Mouse (Mus musculus): ENCODE results near the gene Defb22. TPM values are rescaled to one million over a fixed set of nuclear protein-coding genes. Genes with fewer than 3 reads are reported as not detected.

The Defb22 gene
- polyA plus RNA-seq (2012; ENCODE audit: low replicate concordance): not detected in 2 replicates

GRCm38 (mm10) chr2:152490038-152490437, at the start of gene Defb22:
TSS of gene Defb22 (minus strand) at chr2:152490138.

GRCm38 (mm10) chr2:152517981-152518380, 28.0 kb upstream of the Defb22 start, which contains the start of gene Defb28:
TSS of gene Defb28 (plus strand) at chr2:152518255.

GRCm38 (mm10) chr2:152511592-152511991, 21.7 kb upstream of the Defb22 start, which contains the start of gene Defb26:
TSS of gene Defb26 (minus strand) at chr2:152511692.

GRCm38 (mm10) chr2:152476763-152477162, 13.2 kb downstream of the Defb22 start, which contains the start of gene Defb20:
TSS of gene Defb20 (plus strand) at chr2:152477063.

GRCm38 (mm10) chr2:152464570-152465150, 25.3 kb downstream of the Defb22 start, which contains the start of gene Defb23:
TSS of gene Defb23 (minus strand) at chr2:152464620.

Other genes with a start within 250 kb of the Defb22 start
- 26.7 and 28.4 TPM in 2 replicates for gene Tbc1d20, start 196.3 kb downstream of the Defb22 start, polyA plus RNA-seq (2012; ENCODE audit: low replicate concordance)
- gene Rbck1, start 157.5 kb downstream of the Defb22 start, polyA plus RNA-seq (2012; ENCODE audit: low replicate concordance): 241 and 403 TPM in 2 replicates
- gene Trib3, start 146.1 kb downstream of the Defb22 start, polyA plus RNA-seq (2012; ENCODE audit: low replicate concordance): 2.7 and 3.6 TPM in 2 replicates
- not detected in 2 replicates for gene Nrsn2, start 113.5 kb downstream of the Defb22 start, polyA plus RNA-seq (2012; ENCODE audit: low replicate concordance)
- gene Sox12, start 92.1 kb downstream of the Defb22 start, polyA plus RNA-seq (2012; ENCODE audit: low replicate concordance): 9.1 and 13.9 TPM in 2 replicates
- gene Zcchc3, start 75.1 kb downstream of the Defb22 start, polyA plus RNA-seq (2012; ENCODE audit: low replicate concordance): 3.1 and 3.7 TPM in 2 replicates
- not detected in 2 replicates for gene 6820408C15Rik, start 74.6 kb downstream of the Defb22 start, polyA plus RNA-seq (2012; ENCODE audit: low replicate concordance)
- not detected in 2 replicates for gene Defb23, start 25.5 kb downstream of the Defb22 start, polyA plus RNA-seq (2012; ENCODE audit: low replicate concordance)
- not detected in 2 replicates for gene Defb20, start 13.1 kb downstream of the Defb22 start, polyA plus RNA-seq (2012; ENCODE audit: low replicate concordance)
- gene Defb26, start 21.6 kb upstream of the Defb22 start, polyA plus RNA-seq (2012; ENCODE audit: low replicate concordance): not detected in 2 replicates
- gene Defb28, start 28.1 kb upstream of the Defb22 start, polyA plus RNA-seq (2012; ENCODE audit: low replicate concordance): not detected in 2 replicates
- gene Defb29, start 50.0 kb upstream of the Defb22 start, polyA plus RNA-seq (2012; ENCODE audit: low replicate concordance): not detected in 2 replicates
- gene Gm17416, start 79.2 kb upstream of the Defb22 start, polyA plus RNA-seq (2012; ENCODE audit: low replicate concordance): not detected in 2 replicates
- gene Defb21, start 82.6 kb upstream of the Defb22 start, polyA plus RNA-seq (2012; ENCODE audit: low replicate concordance): not detected in 2 replicates
- not detected in 2 replicates for gene Defb19, start 90.2 kb upstream of the Defb22 start, polyA plus RNA-seq (2012; ENCODE audit: low replicate concordance)
- not detected in 2 replicates for gene Defb45, start 109.3 kb upstream of the Defb22 start, polyA plus RNA-seq (2012; ENCODE audit: low replicate concordance)
- not detected in 2 replicates for gene Defb36, start 114.2 kb upstream of the Defb22 start, polyA plus RNA-seq (2012; ENCODE audit: low replicate concordance)
- not detected in 2 replicates for gene Defb25, start 132.9 kb upstream of the Defb22 start, polyA plus RNA-seq (2012; ENCODE audit: low replicate concordance)
- 1.7 and 3.7 TPM in 2 replicates for gene Rem1, start 136.8 kb upstream of the Defb22 start, polyA plus RNA-seq (2012; ENCODE audit: low replicate concordance)
- 119 and 232 TPM in 2 replicates for gene H13, start 179.3 kb upstream of the Defb22 start, polyA plus RNA-seq (2012; ENCODE audit: low replicate concordance)
- 0.93 and 3.1 TPM in 2 replicates for gene Mcts2, start 196.9 kb upstream of the Defb22 start, polyA plus RNA-seq (2012; ENCODE audit: low replicate concordance)
- gene Id1, start 246.1 kb upstream of the Defb22 start, polyA plus RNA-seq (2012; ENCODE audit: low replicate concordance): 5.5 and 8.9 TPM in 2 replicates

Data from hematopoietic multipotent progenitor cell, adult 10-12 weeks (in vitro differentiated cells).